Mouse (Mus musculus): ENCODE results near the gene Npas3. TPM values are rescaled to one million over a fixed set of nuclear protein-coding genes. Genes with fewer than 3 reads are reported as not detected.

Npas3 gene
- polyA plus RNA-seq, 1 experiment from 2014 or later, result 2.0 TPM

DNA sequence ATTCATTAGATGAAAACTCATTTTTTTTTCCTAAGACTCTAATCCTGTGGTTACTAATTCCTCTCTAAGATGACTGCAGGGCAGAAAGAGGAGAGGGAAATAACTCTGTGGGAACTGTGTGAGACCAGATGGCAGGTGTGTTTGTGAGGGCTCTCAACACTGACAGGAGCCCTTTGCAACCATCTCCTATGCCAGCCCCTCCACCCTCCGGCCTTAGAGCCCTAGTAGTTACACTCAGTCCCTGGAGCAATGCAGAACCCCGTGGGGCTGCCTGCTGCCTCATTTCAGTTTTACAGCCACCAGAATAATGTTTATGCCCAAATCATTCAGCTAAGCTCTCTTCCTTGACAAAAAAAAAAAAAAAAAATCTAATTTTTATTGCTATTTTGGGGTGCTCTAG lies 604.0 kb downstream of the Npas3 start:
- WGBS, result 73% methylated on average over 2 of the region's 2 CpGs

DNA sequence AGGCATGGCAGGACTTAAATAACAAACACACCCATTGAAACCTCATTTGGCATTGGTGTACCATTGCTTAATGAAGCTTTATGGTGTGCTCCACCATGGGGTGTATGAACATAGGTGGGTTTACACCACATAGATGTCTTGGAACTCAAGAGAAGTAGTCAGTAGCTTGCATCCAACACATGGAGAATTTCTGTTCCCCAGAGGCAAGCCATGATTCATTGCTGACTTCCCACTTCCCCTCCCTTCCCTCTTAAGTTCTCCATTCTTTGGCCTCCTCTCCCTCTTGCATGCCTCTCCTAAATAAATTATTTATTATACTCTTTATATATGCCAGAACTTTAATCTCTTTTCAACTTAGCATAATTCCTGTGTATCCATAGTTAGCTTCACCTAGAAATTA lies 611.7 kb downstream of the Npas3 start:
- DNase-seq (ENCODE audit: low spot score) (no peak), ATAC-seq (replicated peaks; ENCODE audit: low FRiP score) (no peak)
- Histone ChIP-seq H3K36me3 (ENCODE audit: control insufficient read depth, insufficient read depth, low read length) (no peaks in the 10 kb centered on the region), H3K9ac (ENCODE audit: low read depth, low read length) (no peak overlapping the region), H3K4me3 (ENCODE audit: low read depth, low read length) (no peak overlapping the region), H3K27ac (ENCODE audit: low read depth, low read length) (no peak overlapping the region), H3K4me2 (no peak overlapping the region), H3K4me1 (replicated peaks; ENCODE audit: control insufficient read depth, insufficient read depth, low read length) (no peaks in the 10 kb centered on the region), H3K9me3 (ENCODE audit: control insufficient read depth, low read length) (no peaks in the 10 kb centered on the region), H3K27me3 (replicated peaks; ENCODE audit: control insufficient read depth, insufficient read depth, low read length) (no peaks in the 10 kb centered on the region)

More for the DNA sequence above, 604.0 kb downstream of the Npas3 start:
- ATAC-seq (replicated peaks; ENCODE audit: low FRiP score) (no peak), DNase-seq (ENCODE audit: low spot score) (no peak)
- Histone ChIP-seq H3K9ac (ENCODE audit: low read depth, low read length) (no peak overlapping the region), H3K4me3 (ENCODE audit: low read depth, low read length) (no peak overlapping the region), H3K4me2 (no peak overlapping the region), H3K27me3 (replicated peaks; ENCODE audit: control insufficient read depth, insufficient read depth, low read length) (no peaks in the 10 kb centered on the region), H3K4me1 (replicated peaks; ENCODE audit: control insufficient read depth, insufficient read depth, low read length) (no peaks in the 10 kb centered on the region), H3K36me3 (ENCODE audit: control insufficient read depth, insufficient read depth, low read length) (no peaks in the 10 kb centered on the region), H3K9me3 (ENCODE audit: control insufficient read depth, low read length) (no peaks in the 10 kb centered on the region), H3K27ac (ENCODE audit: low read depth, low read length) (no peak overlapping the region)

- H3K4me1 ChIP-seq (replicated peaks; ENCODE audit: control insufficient read depth, insufficient read depth, low read length), result no peaks in the 10 kb centered on the region
- WGBS, result 82% methylated on average over 6 of the region's 6 CpGs
- ATAC-seq (replicated peaks; ENCODE audit: low FRiP score) (no peak), DNase-seq (ENCODE audit: low spot score) (no peak)
- no peak overlapping the region for H3K27ac ChIP-seq (ENCODE audit: low read depth, low read length)
- H3K4me2 ChIP-seq, result no peak overlapping the region
- no peaks in the 10 kb centered on the region for H3K27me3 ChIP-seq (replicated peaks; ENCODE audit: control insufficient read depth, insufficient read depth, low read length)
- no peak overlapping the region for H3K4me3 ChIP-seq (ENCODE audit: low read depth, low read length)
- no peak overlapping the region for H3K9ac ChIP-seq (ENCODE audit: low read depth, low read length)
- H3K9me3 ChIP-seq (ENCODE audit: control insufficient read depth, low read length), result no peaks in the 10 kb centered on the region
- H3K36me3 ChIP-seq (ENCODE audit: control insufficient read depth, insufficient read depth, low read length), result no peaks in the 10 kb centered on the region
These were observed 613.8 kb downstream of the Npas3 start for GRCm38 (mm10) chr12:53862281-53862680.

- WGBS, result 69% methylated on average over 5 of the region's 5 CpGs
- Histone ChIP-seq H3K9ac (ENCODE audit: low read depth, low read length) (no peak overlapping the region), H3K36me3 (ENCODE audit: control insufficient read depth, insufficient read depth, low read length) (no peaks in the 10 kb centered on the region), H3K27ac (ENCODE audit: low read depth, low read length) (no peak overlapping the region), H3K4me2 (no peak overlapping the region), H3K27me3 (replicated peaks; ENCODE audit: control insufficient read depth, insufficient read depth, low read length) (no peaks in the 10 kb centered on the region), H3K9me3 (ENCODE audit: control insufficient read depth, low read length) (no peaks in the 10 kb centered on the region), H3K4me3 (ENCODE audit: low read depth, low read length) (no peak overlapping the region), H3K4me1 (replicated peaks; ENCODE audit: control insufficient read depth, insufficient read depth, low read length) (no peaks in the 10 kb centered on the region)
- no peak for ATAC-seq (replicated peaks; ENCODE audit: low FRiP score)
- DNase-seq (ENCODE audit: low spot score), result no peak
These were observed 616.1 kb downstream of the Npas3 start for GRCm38 (mm10) chr12:53864436-53865136.

- H3K9ac ChIP-seq (ENCODE audit: low read depth, low read length), result no peak overlapping the region
- ATAC-seq (replicated peaks; ENCODE audit: low FRiP score) (no peak), DNase-seq (ENCODE audit: low spot score) (no peak)
- H3K27ac ChIP-seq (ENCODE audit: low read depth, low read length), result no peak overlapping the region
- H3K4me2 ChIP-seq, result no peak overlapping the region
- no peaks in the 10 kb centered on the region for H3K36me3 ChIP-seq (ENCODE audit: control insufficient read depth, insufficient read depth, low read length)
- H3K4me1 ChIP-seq (replicated peaks; ENCODE audit: control insufficient read depth, insufficient read depth, low read length), result no peaks in the 10 kb centered on the region
- no peak overlapping the region for H3K4me3 ChIP-seq (ENCODE audit: low read depth, low read length)
- WGBS, result 61% methylated on average over 2 of the region's 2 CpGs
- H3K27me3 ChIP-seq (replicated peaks; ENCODE audit: control insufficient read depth, insufficient read depth, low read length), result no peaks in the 10 kb centered on the region
- no peaks in the 10 kb centered on the region for H3K9me3 ChIP-seq (ENCODE audit: control insufficient read depth, low read length)
These were observed 617.2 kb downstream of the Npas3 start for GRCm38 (mm10) chr12:53865691-53866090.

DNA sequence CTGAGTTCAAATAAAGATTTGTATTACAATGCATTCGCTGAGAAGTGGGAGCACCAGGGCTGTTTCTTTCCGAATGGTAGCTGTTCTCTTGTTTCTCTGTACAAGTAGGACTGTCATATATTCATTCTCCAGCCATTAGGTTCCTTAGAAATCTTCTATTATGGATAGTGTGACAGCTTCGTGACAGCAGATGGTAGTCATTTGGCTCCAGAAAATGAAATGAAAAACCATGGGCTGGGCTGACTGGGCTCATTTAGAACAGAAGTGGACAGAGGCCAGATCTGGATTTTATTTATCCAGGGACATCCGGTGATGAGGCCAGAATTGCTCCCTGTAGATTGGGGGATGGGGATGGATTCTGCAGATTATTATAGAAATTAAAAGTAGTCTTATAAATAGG lies 621.5 kb downstream of the Npas3 start:
- no peak overlapping the region for H3K4me2 ChIP-seq
- no peak overlapping the region for H3K9ac ChIP-seq (ENCODE audit: low read depth, low read length)
- H3K9me3 ChIP-seq (ENCODE audit: control insufficient read depth, low read length), result no peaks in the 10 kb centered on the region
- H3K36me3 ChIP-seq (ENCODE audit: control insufficient read depth, insufficient read depth, low read length), result no peaks in the 10 kb centered on the region
- no peaks in the 10 kb centered on the region for H3K4me1 ChIP-seq (replicated peaks; ENCODE audit: control insufficient read depth, insufficient read depth, low read length)
- ATAC-seq (replicated peaks; ENCODE audit: low FRiP score) (no peak), DNase-seq (ENCODE audit: low spot score) (no peak)
- H3K27me3 ChIP-seq (replicated peaks; ENCODE audit: control insufficient read depth, insufficient read depth, low read length), result no peaks in the 10 kb centered on the region
- WGBS, result 73% methylated on average over 4 of the region's 4 CpGs
- H3K27ac ChIP-seq (ENCODE audit: low read depth, low read length), result no peak overlapping the region
- H3K4me3 ChIP-seq (ENCODE audit: low read depth, low read length), result no peak overlapping the region

DNA sequence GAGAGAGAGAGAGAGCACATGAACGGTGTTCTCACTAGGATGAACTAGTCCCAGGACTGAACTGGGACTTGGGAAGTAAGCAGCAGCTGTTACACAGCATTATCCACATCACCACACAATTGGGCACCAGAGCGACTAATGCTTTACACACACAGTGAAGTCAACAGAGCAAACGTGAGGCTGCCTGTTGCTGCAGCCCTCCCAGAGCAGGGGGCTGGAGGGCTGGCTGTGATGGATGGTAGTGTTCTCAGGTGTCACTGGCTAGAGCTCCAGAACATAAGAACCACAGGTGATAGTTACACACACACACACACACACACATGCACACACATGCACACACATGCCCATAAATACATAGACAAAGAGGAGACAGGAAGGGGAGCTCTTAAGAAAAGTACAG lies 626.7 kb downstream of the Npas3 start:
- 64% methylated on average over 3 of the region's 3 CpGs for WGBS
- DNase-seq (ENCODE audit: low spot score) (no peak), ATAC-seq (replicated peaks; ENCODE audit: low FRiP score) (no peak)

GRCm38 (mm10) chr12:53876693-53877092 lies 628.2 kb downstream of the Npas3 start:
- Histone ChIP-seq H3K4me1 (replicated peaks; ENCODE audit: control insufficient read depth, insufficient read depth, low read length) (no peaks in the 10 kb centered on the region), H3K27ac (ENCODE audit: low read depth, low read length) (no peak overlapping the region), H3K9ac (ENCODE audit: low read depth, low read length) (no peak overlapping the region), H3K4me2 (no peak overlapping the region), H3K9me3 (ENCODE audit: control insufficient read depth, low read length) (no peaks in the 10 kb centered on the region), H3K4me3 (ENCODE audit: low read depth, low read length) (no peak overlapping the region), H3K27me3 (replicated peaks; ENCODE audit: control insufficient read depth, insufficient read depth, low read length) (no peaks in the 10 kb centered on the region), H3K36me3 (ENCODE audit: control insufficient read depth, insufficient read depth, low read length) (no peaks in the 10 kb centered on the region)
- ATAC-seq (replicated peaks; ENCODE audit: low FRiP score) (no peak), DNase-seq (ENCODE audit: low spot score) (no peak)
- 70% methylated on average over 5 of the region's 5 CpGs for WGBS

More for the DNA sequence above, 626.7 kb downstream of the Npas3 start:
- no peak overlapping the region for H3K4me3 ChIP-seq (ENCODE audit: low read depth, low read length)
- no peaks in the 10 kb centered on the region for H3K27me3 ChIP-seq (replicated peaks; ENCODE audit: control insufficient read depth, insufficient read depth, low read length)
- no peak overlapping the region for H3K4me2 ChIP-seq
- no peaks in the 10 kb centered on the region for H3K9me3 ChIP-seq (ENCODE audit: control insufficient read depth, low read length)
- no peaks in the 10 kb centered on the region for H3K4me1 ChIP-seq (replicated peaks; ENCODE audit: control insufficient read depth, insufficient read depth, low read length)
- H3K9ac ChIP-seq (ENCODE audit: low read depth, low read length), result no peak overlapping the region
- H3K27ac ChIP-seq (ENCODE audit: low read depth, low read length), result no peak overlapping the region
- H3K36me3 ChIP-seq (ENCODE audit: control insufficient read depth, insufficient read depth, low read length), result no peaks in the 10 kb centered on the region

DNA sequence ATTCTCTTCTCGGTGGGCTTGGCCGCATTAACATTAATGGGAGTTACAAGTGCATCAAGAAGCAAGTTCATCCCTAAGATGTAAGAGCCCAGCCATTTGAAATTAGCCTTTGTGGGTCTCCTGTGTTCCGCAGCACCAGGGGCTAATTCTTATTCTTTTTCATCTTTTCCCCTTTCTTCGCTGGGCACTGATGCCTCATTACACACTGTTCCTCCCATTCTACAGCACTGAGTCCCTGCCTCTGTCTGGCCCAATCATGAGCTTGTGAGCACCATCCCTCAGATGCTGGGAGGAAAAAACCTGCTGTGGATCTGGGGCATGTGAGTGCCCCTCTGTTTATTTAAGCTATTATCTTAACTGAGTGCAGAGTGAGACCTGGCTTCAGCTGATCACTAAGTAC lies 633.2 kb downstream of the Npas3 start:
- Histone ChIP-seq H3K4me3 (ENCODE audit: low read depth, low read length) (no peak overlapping the region), H3K9me3 (ENCODE audit: control insufficient read depth, low read length) (no peaks in the 10 kb centered on the region), H3K27me3 (replicated peaks; ENCODE audit: control insufficient read depth, insufficient read depth, low read length) (no peaks in the 10 kb centered on the region), H3K4me1 (replicated peaks; ENCODE audit: control insufficient read depth, insufficient read depth, low read length) (no peaks in the 10 kb centered on the region), H3K36me3 (ENCODE audit: control insufficient read depth, insufficient read depth, low read length) (no peaks in the 10 kb centered on the region), H3K4me2 (no peak overlapping the region), H3K27ac (ENCODE audit: low read depth, low read length) (no peak overlapping the region), H3K9ac (ENCODE audit: low read depth, low read length) (no peak overlapping the region)
- WGBS, result 84% methylated on average over 4 of the region's 4 CpGs
- DNase-seq (ENCODE audit: low spot score) (no peak), ATAC-seq (replicated peaks; ENCODE audit: low FRiP score) (no peak)
